7 mouse cellular contexts compared by ENCODE assay signal in genomic region chr4:40681908-40682307, GRCm38 (mm10). TPM values are rescaled to one million over a fixed set of nuclear protein-coding genes. Genes with fewer than 3 reads are reported as not detected.
DNase-seq lines count a peak whose midpoint lies in the region; ATAC-seq and TF ChIP-seq lines count a peak whose summit lies in the region.

No protein-coding gene starts in this region.

- H3K4me3 ChIP-seq in embryonic facial prominence, embryonic 11.5 days (ENCODE audit: low read depth, low read length), result no peak overlapping the region
- no peak overlapping the region for H3K4me3 ChIP-seq in liver, embryonic 14.5 days (ENCODE audit: insufficient read depth in 1 of 2, low read depth in 2 of 2, low read length in 2 of 2)

- TF ChIP-seq EP300 in liver, embryonic 14.5 days (IDR thresholded peaks at IDR 0.05; ENCODE audit: low read depth), result no peak

- no peaks in the 10 kb centered on the region for H3K4me1 ChIP-seq in embryonic facial prominence, embryonic 11.5 days (ENCODE audit: control insufficient read depth, insufficient read depth, low read length)
- no peaks in the 10 kb centered on the region for H3K4me1 ChIP-seq in liver, embryonic 14.5 days (replicated peaks; ENCODE audit: control insufficient read depth in 2 of 2, insufficient read depth in 2 of 2, low read length in 1 of 2)

- H3K27me3 ChIP-seq in embryonic facial prominence, embryonic 11.5 days (ENCODE audit: control insufficient read depth, insufficient read depth, low read length), result no peaks in the 10 kb centered on the region
- H3K27me3 ChIP-seq in liver, embryonic 14.5 days (ENCODE audit: control insufficient read depth, insufficient read depth, low read length), result no peaks in the 10 kb centered on the region

- ATAC-seq in embryonic facial prominence, embryonic 11.5 days (replicated peaks; ENCODE audit: insufficient number of reproducible peaks, low FRiP score, low TSS enrichment, low read depth), result no peak
- no peak for ATAC-seq in liver, embryonic 14.5 days (ENCODE audit: insufficient read depth)

- H3K9ac ChIP-seq in embryonic facial prominence, embryonic 11.5 days (replicated peaks; ENCODE audit: low read length), result no peak overlapping the region
- H3K9ac ChIP-seq in liver, embryonic 14.5 days (replicated peaks), result no peak overlapping the region

- H3K36me3 ChIP-seq in embryonic facial prominence, embryonic 11.5 days (replicated peaks; ENCODE audit: control insufficient read depth, insufficient read depth, low read depth, low read length), result no peaks in the 10 kb centered on the region
- no peaks in the 10 kb centered on the region for H3K36me3 ChIP-seq in liver, embryonic 14.5 days (replicated peaks; ENCODE audit: control insufficient read depth, insufficient read depth, low read depth)

- TF ChIP-seq CTCF in liver, embryonic 14.5 days (IDR thresholded peaks at IDR 0.05; ENCODE audit: low read depth), result peak; percentile 59

- 22% methylated on average over 3 of the region's 3 CpGs for WGBS in embryonic facial prominence, embryonic 11.5 days
- WGBS in liver, embryonic 14.5 days (ENCODE audit: insufficient replicate concordance), result 21% methylated on average over 3 of the region's 3 CpGs

- H3K27ac ChIP-seq in embryonic facial prominence, embryonic 11.5 days (replicated peaks; ENCODE audit: low read depth, low read length), result no peak overlapping the region
- no peak overlapping the region for H3K27ac ChIP-seq in liver, embryonic 14.5 days

- H3K9me3 ChIP-seq in embryonic facial prominence, embryonic 11.5 days (replicated peaks; ENCODE audit: control insufficient read depth, low read length), result no peaks in the 10 kb centered on the region
- H3K9me3 ChIP-seq in liver, embryonic 14.5 days (ENCODE audit: control insufficient read depth, low read length), result no peaks in the 10 kb centered on the region

- DNase-seq in urinary bladder, postnatal 14 days (ENCODE audit: low spot score), result peak; percentile 63
- no peak for DNase-seq in urinary bladder, adult 2 months (ENCODE audit: low spot score)
- peak; percentile 76 for DNase-seq in brain, adult 2 months (ENCODE audit: low read depth, low spot score)
- DNase-seq in embryonic facial prominence, embryonic 11.5 days (ENCODE audit: low spot score), result peak; percentile 82
- peak; percentile 66 for DNase-seq in kidney, adult 9 months
- DNase-seq in liver, embryonic 14.5 days (ENCODE audit: low read depth in 3 of 3, low spot score in 3 of 3), result peak in 1 of 3 experiments; percentile 22
- DNase-seq in right cerebral cortex, postnatal 10 days (ENCODE audit: low spot score in 2 of 2), result peak; percentile 76 to 85

- H3K4me2 ChIP-seq in embryonic facial prominence, embryonic 11.5 days (ENCODE audit: low read depth, low read length), result no peak overlapping the region
- no peak overlapping the region for H3K4me2 ChIP-seq in liver, embryonic 14.5 days (ENCODE audit: low read depth)

RNA-seq across cellular contexts. Expression of gene Aptx, which starts 21.1 kb away (rescaled TPM):
- 17.5 and 19.3 TPM in 2 replicates for polyA plus RNA-seq in urinary bladder, adult 2 months (2012; rRNA removed)
- 37.8 and 38.2 TPM in 2 replicates for polyA plus RNA-seq in embryonic facial prominence, embryonic 11.5 days (2014; fragmentation: Nextera tagmentation; extraction: Ambion mirVana)
- 2.4 and 4.8 TPM in 2 replicates for polyA plus RNA-seq in liver, embryonic 14.5 days (2012; rRNA removed)
- polyA plus RNA-seq in liver, embryonic 14.5 days (2014; fragmentation: Nextera tagmentation; extraction: Ambion mirVana), result 8.3 and 9.5 TPM in 2 replicates

RNA-seq across cellular contexts. Expression of gene Dnaja1, which starts 40.0 kb away (rescaled TPM):
- polyA plus RNA-seq in urinary bladder, adult 2 months (2012; rRNA removed), result 47.7 and 61.5 TPM in 2 replicates
- 665 and 708 TPM in 2 replicates for polyA plus RNA-seq in embryonic facial prominence, embryonic 11.5 days (2014; fragmentation: Nextera tagmentation; extraction: Ambion mirVana)
- polyA plus RNA-seq in liver, embryonic 14.5 days (2012; rRNA removed), result 13.8 and 30.3 TPM in 2 replicates
- polyA plus RNA-seq in liver, embryonic 14.5 days (2014; fragmentation: Nextera tagmentation; extraction: Ambion mirVana), result 128 and 130 TPM in 2 replicates
